Mouse (Mus musculus) adrenal gland, postnatal 4 days (tissue): ENCODE data around the gene Tmem221. TPM values are rescaled to one million over a fixed set of nuclear protein-coding genes. Genes with fewer than 3 reads are reported as not detected.

Experiments used
- DNase-seq, 2 experiments: peaks; one replicate each; pipeline ENCODE4 v3.0.0; 2021 to 2022; ENCODE audit warnings: low spot score in 2 of 2, mixed read lengths in 2 of 2
- total RNA-seq, 2 experiments: library from RNA; stranded (reverse); gene quantifications; 2 replicates each; pipeline ENCODE4 v1.2.3; 2021

The Tmem221 gene
- total RNA-seq, 2 experiments from 2014 or later: 4.4 to 4.5 TPM

DNA sequence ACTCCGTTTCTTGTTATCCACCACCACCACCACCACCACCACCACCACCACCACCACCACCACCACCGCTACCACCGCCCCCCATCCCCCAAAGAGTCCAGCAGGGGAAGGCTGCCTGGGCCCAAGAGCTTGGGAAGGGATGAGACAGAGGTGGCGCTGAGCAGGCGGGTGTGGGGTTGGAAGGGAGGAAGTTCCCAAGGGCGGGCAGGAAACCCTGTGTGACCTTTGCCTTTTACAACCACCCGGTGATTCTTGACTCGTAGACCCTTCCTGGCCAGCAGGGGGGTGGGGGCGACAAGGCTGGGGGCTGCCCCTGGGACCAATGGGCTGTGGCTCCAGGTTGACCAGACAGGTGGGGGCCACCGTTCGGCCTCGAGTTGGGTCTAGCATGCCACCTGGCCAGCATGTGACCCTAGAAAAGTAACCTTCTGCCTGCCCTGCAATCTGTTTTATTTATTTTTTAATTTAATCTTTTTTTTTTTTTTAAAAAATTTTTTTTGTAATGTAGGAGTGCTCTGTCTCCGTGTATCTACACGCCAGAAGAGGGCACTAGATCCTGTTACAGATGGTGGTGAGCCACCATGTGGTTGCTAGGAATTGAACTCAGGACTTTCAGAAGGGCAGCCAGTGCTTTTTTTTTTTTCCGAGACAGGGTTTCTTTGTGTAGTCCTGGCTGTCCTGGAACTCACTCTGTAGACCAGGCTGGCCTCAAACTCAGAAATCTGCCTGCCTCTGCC is 45.5 kb downstream of the Tmem221 start:
- no peak for DNase-seq

GRCm38 (mm10) chr8:71511644-71512043 is 47.0 kb downstream of the Tmem221 start, which contains the start of gene Plvap:
TSS of gene Plvap (minus strand) at chr8:71511752.
- no peak for DNase-seq

GRCm38 (mm10) chr8:71509316-71509715 is 49.4 kb downstream of the Tmem221 start:
- no peak for DNase-seq

GRCm38 (mm10) chr8:71507589-71508104 is 51.0 kb downstream of the Tmem221 start:
- DNase-seq: peak in 1 of 2 experiments; percentile 52

DNA sequence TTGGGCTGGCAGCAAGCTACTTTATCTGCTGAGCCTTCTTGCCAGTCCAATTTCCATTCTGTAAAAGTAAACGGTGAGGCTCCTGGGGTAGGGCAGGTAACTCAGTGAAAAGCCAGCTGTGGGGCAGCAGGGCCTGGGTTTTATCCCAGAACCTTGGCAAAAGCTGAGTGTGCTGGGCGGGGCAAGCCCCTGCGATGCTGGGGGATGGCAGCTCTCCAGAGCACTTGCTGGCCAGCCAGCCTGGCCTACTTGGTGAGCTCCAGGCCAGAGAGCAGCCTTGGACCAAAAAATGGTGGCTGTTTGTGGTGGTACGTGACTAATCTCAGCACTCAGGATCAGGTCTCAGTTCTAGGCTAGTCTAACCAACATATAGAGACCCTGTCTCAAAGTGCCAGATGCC is 52.7 kb downstream of the Tmem221 start:
- no peak for DNase-seq

GRCm38 (mm10) chr8:71505326-71505725 is 53.3 kb downstream of the Tmem221 start:
- no peak for DNase-seq

DNA sequence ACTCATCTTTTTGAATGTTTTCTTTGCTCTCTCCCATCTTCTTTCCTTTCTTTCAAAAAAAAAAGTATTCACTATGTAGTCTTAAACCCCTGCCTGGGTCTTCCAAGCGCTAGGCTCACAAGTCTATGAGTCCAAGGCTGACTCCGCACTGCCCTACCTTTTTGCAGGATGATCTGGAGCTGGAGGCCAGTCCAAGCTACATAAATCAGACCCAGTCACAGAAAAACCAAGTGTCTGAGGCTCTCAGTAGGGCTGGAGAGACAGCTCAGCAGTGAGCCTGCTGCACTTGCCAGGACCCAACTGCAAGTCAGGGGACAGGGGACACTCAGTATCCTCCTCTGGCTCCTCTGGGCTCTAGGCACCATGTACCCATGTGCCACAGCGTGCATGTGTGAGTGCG is 54.3 kb downstream of the Tmem221 start:
- DNase-seq: no peak

Other genes with a start within 250 kb of the Tmem221 start
- gene Use1, start 192.0 kb downstream of the Tmem221 start, total RNA-seq: 100 to 1,000 TPM; 210 to 221 TPM
- 10 to 100 TPM; 12.0 to 13.6 TPM for gene Ocel1, start 187.6 kb downstream of the Tmem221 start, total RNA-seq
- gene Nr2f6, start 176.9 kb downstream of the Tmem221 start, total RNA-seq: 10 to 100 TPM; 67.6 to 70.6 TPM
- gene Ushbp1, start 163.1 kb downstream of the Tmem221 start, total RNA-seq: 10 to 100 TPM; 21.6 to 21.8 TPM
- 100 to 1,000 TPM; 108 to 109 TPM for gene Babam1, start 162.0 kb downstream of the Tmem221 start, total RNA-seq
- 10 to 100 TPM; 13.5 to 14.6 TPM for gene Ankle1, start 152.9 kb downstream of the Tmem221 start, total RNA-seq
- 10 to 100 TPM; 58.9 to 65.9 TPM for gene Abhd8, start 95.2 kb downstream of the Tmem221 start, total RNA-seq
- gene Mrpl34, start 93.9 kb downstream of the Tmem221 start, total RNA-seq: 10 to 100 TPM; 87.7 to 89.8 TPM
- gene Dda1, start 89.7 kb downstream of the Tmem221 start, total RNA-seq: 10 to 100 TPM; 61.2 to 61.4 TPM
- 10 to 100 TPM; 25.9 to 26.3 TPM for gene Ano8, start 72.9 kb downstream of the Tmem221 start, total RNA-seq
- 10 to 100 TPM; 30.6 to 32.0 TPM for gene Gtpbp3, start 70.8 kb downstream of the Tmem221 start, total RNA-seq
- gene Plvap, start 47.1 kb downstream of the Tmem221 start, total RNA-seq: 100 to 1,000 TPM; 179 to 185 TPM
- gene Ccdc194, start 33.2 kb downstream of the Tmem221 start, total RNA-seq: under 1 TPM in 1 of 2 experiments, not detected in 1; 0.25 TPM
- gene Bst2, start 21.4 kb downstream of the Tmem221 start, total RNA-seq: 10 to 100 TPM; 39.6 to 46.0 TPM
- 10 to 100 TPM; 74.5 to 76.0 TPM for gene Mvb12a, start 15.9 kb downstream of the Tmem221 start, total RNA-seq
- under 1 TPM; 0.25 to 0.65 TPM for gene Nxnl1, start 7.7 kb upstream of the Tmem221 start, total RNA-seq
- gene Slc27a1, start 10.0 kb upstream of the Tmem221 start, total RNA-seq: 100 to 1,000 TPM; 110 to 111 TPM
- gene Pgls, start 33.3 kb upstream of the Tmem221 start, total RNA-seq: 100 to 1,000 TPM; 136 to 144 TPM
- 1 to 10 TPM; 3.4 to 4.3 TPM for gene Fam129c, start 38.8 kb upstream of the Tmem221 start, total RNA-seq
- 10 to 100 TPM; 74.6 to 78.2 TPM for gene Colgalt1, start 52.1 kb upstream of the Tmem221 start, total RNA-seq
- 10 to 100 TPM; 11.7 to 12.9 TPM for gene Unc13a, start 112.9 kb upstream of the Tmem221 start, total RNA-seq
- 10 to 100 TPM; 17.7 to 19.3 TPM for gene Jak3, start 117.4 kb upstream of the Tmem221 start, total RNA-seq
- 1 to 10 TPM; 6.8 to 8.5 TPM for gene Insl3, start 130.3 kb upstream of the Tmem221 start, total RNA-seq
- 1 to 10 TPM; 4.4 to 5.0 TPM for gene B3gnt3, start 142.9 kb upstream of the Tmem221 start, total RNA-seq
- 1 to 10 TPM; 8.4 to 9.8 TPM for gene Fcho1, start 166.8 kb upstream of the Tmem221 start, total RNA-seq